Mouse (Mus musculus): Measurements from ENCODE around the gene Caln1. TPM values are rescaled to one million over a fixed set of nuclear protein-coding genes. Genes with fewer than 3 reads are reported as not detected.

Caln1 gene
- polyA plus RNA-seq, 1 experiment from 2014 or later = 0.30 TPM

DNA sequence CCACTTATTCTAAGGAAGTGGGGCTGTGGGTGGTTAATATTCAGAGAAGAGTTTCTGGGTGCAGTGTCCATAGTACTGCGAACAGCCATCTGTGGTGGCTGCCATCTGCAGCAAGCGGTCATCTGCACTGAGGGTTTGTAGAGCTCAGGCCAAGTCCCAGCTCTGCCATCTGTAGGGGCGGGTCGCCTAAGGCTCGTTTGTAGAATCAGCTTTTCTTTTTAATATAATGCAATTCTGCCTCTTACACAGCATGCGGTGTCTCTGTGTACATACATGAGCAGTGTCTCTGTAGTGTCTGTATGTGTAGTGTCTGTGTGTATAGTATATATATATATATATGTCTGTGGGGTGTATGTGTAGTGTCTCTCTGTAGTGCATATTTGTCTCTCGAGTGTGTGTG is 35.7 kb upstream of the Caln1 start:
- Histone ChIP-seq H3K9ac (ENCODE audit: low read length) (no peak overlapping the region), H3K4me2 (ENCODE audit: low read depth, low read length) (no peak overlapping the region), H3K27ac (ENCODE audit: low read length) (no peak overlapping the region), H3K36me3 (ENCODE audit: control insufficient read depth, insufficient read depth) (peaks cover 24% of the 10 kb centered on the region), H3K27me3 (ENCODE audit: control insufficient read depth, insufficient read depth, low read length) (no peaks in the 10 kb centered on the region), H3K4me3 (ENCODE audit: low read length) (no peak overlapping the region), H3K4me1 (ENCODE audit: control insufficient read depth, insufficient read depth, low read length) (no peaks in the 10 kb centered on the region), H3K9me3 (replicated peaks; ENCODE audit: control insufficient read depth, low read length) (peaks cover 3% of the 10 kb centered on the region; the same call in 1 of the 2 replicates)
- WGBS = 87% methylated on average over 7 of the region's 7 CpGs
- ATAC-seq (replicated peaks; ENCODE audit: extremely low read depth, insufficient read depth, low FRiP score) = no peak

DNA sequence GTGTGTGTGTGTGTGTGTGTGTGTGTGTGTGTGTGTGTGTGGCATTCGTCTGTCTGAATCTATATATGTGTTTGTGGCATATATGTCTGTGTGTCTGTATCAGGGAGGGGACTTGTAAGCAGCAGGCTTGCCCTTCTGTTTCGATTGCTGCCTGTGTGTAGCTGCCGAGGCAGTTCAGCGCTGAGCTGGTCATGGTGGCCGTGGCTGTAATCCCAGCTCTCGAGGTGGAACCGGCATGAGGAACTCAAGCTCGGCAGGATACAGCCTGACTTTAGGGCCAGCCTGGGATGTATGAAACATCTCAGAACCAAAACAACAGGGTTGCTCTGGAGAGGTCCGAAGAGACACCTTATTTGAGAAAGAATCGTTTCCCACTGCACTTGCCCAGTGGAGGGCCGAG is 35.3 kb upstream of the Caln1 start:
- Histone ChIP-seq H3K27ac (ENCODE audit: low read length) (no peak overlapping the region), H3K4me2 (ENCODE audit: low read depth, low read length) (no peak overlapping the region), H3K36me3 (ENCODE audit: control insufficient read depth, insufficient read depth) (peaks cover 24% of the 10 kb centered on the region), H3K4me3 (ENCODE audit: low read length) (no peak overlapping the region), H3K4me1 (ENCODE audit: control insufficient read depth, insufficient read depth, low read length) (no peaks in the 10 kb centered on the region), H3K27me3 (ENCODE audit: control insufficient read depth, insufficient read depth, low read length) (no peaks in the 10 kb centered on the region), H3K9ac (ENCODE audit: low read length) (no peak overlapping the region), H3K9me3 (replicated peaks; ENCODE audit: control insufficient read depth, low read length) (peaks cover 3% of the 10 kb centered on the region; the same call in 1 of the 2 replicates)
- WGBS = 92% methylated on average over 11 of the region's 11 CpGs
- no peak for ATAC-seq (replicated peaks; ENCODE audit: extremely low read depth, insufficient read depth, low FRiP score)

DNA sequence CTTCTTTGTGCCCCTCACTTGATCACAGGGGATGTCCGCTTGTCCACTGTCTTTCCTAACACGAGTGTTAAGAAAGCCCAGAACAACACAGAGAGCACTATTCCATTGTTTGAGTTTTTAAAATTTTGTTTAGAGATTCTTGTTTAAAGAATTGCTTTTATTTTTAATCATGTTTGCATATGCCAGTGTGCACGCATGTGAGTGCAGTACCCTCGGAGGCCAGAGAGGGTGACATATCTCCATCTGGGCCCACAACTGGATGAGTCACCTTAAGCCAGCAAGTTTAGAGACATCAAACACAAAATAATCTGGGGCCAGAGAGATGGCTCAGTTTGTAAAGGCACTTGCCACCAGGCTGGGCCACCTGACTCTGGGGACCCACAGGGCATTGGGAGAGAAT is 33.8 kb upstream of the Caln1 start:
- no peak overlapping the region for H3K27ac ChIP-seq (ENCODE audit: low read length)
- H3K9me3 ChIP-seq (replicated peaks; ENCODE audit: control insufficient read depth, low read length) = peaks cover 3% of the 10 kb centered on the region; the same call in 1 of the 2 replicates
- H3K27me3 ChIP-seq (ENCODE audit: control insufficient read depth, insufficient read depth, low read length) = no peaks in the 10 kb centered on the region
- peaks cover 24% of the 10 kb centered on the region for H3K36me3 ChIP-seq (ENCODE audit: control insufficient read depth, insufficient read depth)
- WGBS = 97% methylated on average over 4 of the region's 4 CpGs
- no peak for ATAC-seq (replicated peaks; ENCODE audit: extremely low read depth, insufficient read depth, low FRiP score)
- no peak overlapping the region for H3K9ac ChIP-seq (ENCODE audit: low read length)
- H3K4me3 ChIP-seq (ENCODE audit: low read length) = no peak overlapping the region
- H3K4me2 ChIP-seq (ENCODE audit: low read depth, low read length) = no peak overlapping the region
- H3K4me1 ChIP-seq (ENCODE audit: control insufficient read depth, insufficient read depth, low read length) = no peaks in the 10 kb centered on the region

DNA sequence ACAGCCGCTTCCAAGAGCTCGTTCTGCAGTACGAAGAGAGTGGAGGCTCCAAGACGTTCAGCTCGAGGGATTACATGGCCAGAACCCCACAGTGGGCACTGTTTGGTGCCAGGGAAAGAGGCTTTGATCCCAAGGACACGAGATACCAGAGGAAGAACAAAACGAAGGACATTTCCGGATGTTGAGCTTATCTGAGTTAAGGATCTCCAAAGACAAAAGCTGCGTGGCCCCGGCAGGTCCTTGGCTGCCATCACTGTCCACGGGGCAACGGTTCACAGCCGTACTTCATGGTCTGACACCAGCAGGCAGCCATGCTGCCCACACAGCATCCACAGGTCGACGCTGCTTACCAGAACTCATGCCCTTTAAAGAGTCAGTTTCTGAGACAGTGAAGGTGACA is 28.6 kb upstream of the Caln1 start:
- Histone ChIP-seq H3K9me3 (replicated peaks; ENCODE audit: control insufficient read depth, low read length) (peaks cover under 1% of the 10 kb centered on the region; the same call in 1 of the 2 replicates), H3K4me3 (ENCODE audit: low read length) (no peak overlapping the region), H3K36me3 (ENCODE audit: control insufficient read depth, insufficient read depth) (peaks cover 29% of the 10 kb centered on the region), H3K4me1 (ENCODE audit: control insufficient read depth, insufficient read depth, low read length) (no peaks in the 10 kb centered on the region), H3K27ac (ENCODE audit: low read length) (no peak overlapping the region), H3K27me3 (ENCODE audit: control insufficient read depth, insufficient read depth, low read length) (no peaks in the 10 kb centered on the region), H3K9ac (ENCODE audit: low read length) (no peak overlapping the region), H3K4me2 (ENCODE audit: low read depth, low read length) (no peak overlapping the region)
- no peak for ATAC-seq (replicated peaks; ENCODE audit: extremely low read depth, insufficient read depth, low FRiP score)
- WGBS = 90% methylated on average over 15 of the region's 15 CpGs

DNA sequence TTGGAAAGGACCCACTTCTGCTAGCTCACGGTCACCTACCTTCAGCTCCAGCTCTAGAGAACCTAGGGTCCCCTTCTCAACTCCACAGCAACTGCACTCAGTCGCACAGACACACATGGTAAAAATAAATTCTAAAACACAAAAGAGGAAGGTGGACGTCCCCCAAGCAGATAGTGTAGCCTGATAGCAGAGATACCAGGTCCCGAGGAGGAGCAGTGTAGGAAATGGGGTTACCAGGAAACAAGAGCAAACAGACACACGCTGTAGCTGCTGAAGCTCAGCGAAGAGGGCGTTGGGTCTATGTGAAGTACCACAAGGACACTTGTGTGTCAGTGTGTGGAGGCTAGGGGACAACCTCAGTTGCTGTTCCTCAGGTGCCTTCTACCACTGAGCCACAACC is 24.3 kb upstream of the Caln1 start:
- H3K36me3 ChIP-seq (ENCODE audit: control insufficient read depth, insufficient read depth) = peaks cover 14% of the 10 kb centered on the region
- H3K4me2 ChIP-seq (ENCODE audit: low read depth, low read length) = no peak overlapping the region
- H3K27me3 ChIP-seq (ENCODE audit: control insufficient read depth, insufficient read depth, low read length) = no peaks in the 10 kb centered on the region
- no peaks in the 10 kb centered on the region for H3K4me1 ChIP-seq (ENCODE audit: control insufficient read depth, insufficient read depth, low read length)
- no peak overlapping the region for H3K4me3 ChIP-seq (ENCODE audit: low read length)
- H3K9ac ChIP-seq (ENCODE audit: low read length) = no peak overlapping the region
- peaks cover 10% of the 10 kb centered on the region for H3K9me3 ChIP-seq (replicated peaks; ENCODE audit: control insufficient read depth, low read length)
- 64% methylated on average over 7 of the region's 7 CpGs for WGBS
- no peak overlapping the region for H3K27ac ChIP-seq (ENCODE audit: low read length)
- ATAC-seq (replicated peaks; ENCODE audit: extremely low read depth, insufficient read depth, low FRiP score) = no peak

DNA sequence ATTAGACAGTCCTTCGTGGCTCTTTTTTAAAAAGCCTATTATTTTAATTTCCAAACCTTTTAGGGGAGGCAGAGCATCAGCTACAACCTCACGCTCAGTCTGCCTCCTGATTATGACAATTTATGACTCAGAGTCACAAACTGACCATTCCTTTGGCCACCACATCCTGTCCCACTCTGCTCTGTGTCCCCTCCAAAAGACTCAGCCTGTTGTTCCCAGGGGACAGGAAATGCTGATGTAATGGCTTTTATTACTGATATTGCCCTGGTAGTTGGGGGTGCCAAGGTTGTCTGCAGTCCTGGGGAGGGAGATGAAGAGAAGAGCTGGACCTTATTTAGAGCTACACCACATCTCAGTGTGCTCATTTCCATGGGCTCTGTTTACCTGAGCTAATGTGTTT is 23.4 kb upstream of the Caln1 start:
- WGBS = 77% methylated on average over 2 of the region's 2 CpGs
- H3K9me3 ChIP-seq (replicated peaks; ENCODE audit: control insufficient read depth, low read length) = peaks cover 10% of the 10 kb centered on the region
- no peaks in the 10 kb centered on the region for H3K27me3 ChIP-seq (ENCODE audit: control insufficient read depth, insufficient read depth, low read length)
- H3K9ac ChIP-seq (ENCODE audit: low read length) = no peak overlapping the region
- ATAC-seq (replicated peaks; ENCODE audit: extremely low read depth, insufficient read depth, low FRiP score) = no peak
- peaks cover 9% of the 10 kb centered on the region for H3K36me3 ChIP-seq (ENCODE audit: control insufficient read depth, insufficient read depth)
- no peak overlapping the region for H3K4me3 ChIP-seq (ENCODE audit: low read length)
- H3K4me2 ChIP-seq (ENCODE audit: low read depth, low read length) = no peak overlapping the region
- no peak overlapping the region for H3K27ac ChIP-seq (ENCODE audit: low read length)
- no peaks in the 10 kb centered on the region for H3K4me1 ChIP-seq (ENCODE audit: control insufficient read depth, insufficient read depth, low read length)

DNA sequence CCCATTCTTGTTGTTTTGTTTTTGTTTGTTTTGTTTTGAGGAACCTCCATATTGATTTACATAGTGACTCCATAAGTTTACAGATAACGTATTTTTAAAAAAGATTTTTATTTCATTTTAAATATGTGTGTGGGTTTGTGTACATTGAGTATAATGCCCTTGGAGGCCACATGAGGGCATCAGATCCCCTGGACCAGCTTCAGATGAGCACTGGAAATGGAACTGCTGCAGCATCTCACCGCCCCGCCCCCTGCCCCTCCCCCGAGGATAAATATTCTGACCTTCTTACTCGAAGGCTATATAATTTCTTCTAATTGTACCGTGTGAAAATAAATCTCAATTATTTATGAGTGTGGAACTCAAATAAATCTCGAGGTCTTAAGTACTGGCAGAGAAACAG is 14.0 kb upstream of the Caln1 start:
- Histone ChIP-seq H3K27ac (ENCODE audit: low read length) (no peak overlapping the region), H3K4me3 (ENCODE audit: low read length) (no peak overlapping the region), H3K9ac (ENCODE audit: low read length) (no peak overlapping the region), H3K9me3 (replicated peaks; ENCODE audit: control insufficient read depth, low read length) (no peaks in the 10 kb centered on the region), H3K27me3 (ENCODE audit: control insufficient read depth, insufficient read depth, low read length) (no peaks in the 10 kb centered on the region), H3K36me3 (ENCODE audit: control insufficient read depth, insufficient read depth) (no peaks in the 10 kb centered on the region), H3K4me2 (ENCODE audit: low read depth, low read length) (no peak overlapping the region), H3K4me1 (ENCODE audit: control insufficient read depth, insufficient read depth, low read length) (no peaks in the 10 kb centered on the region)
- ATAC-seq (replicated peaks; ENCODE audit: extremely low read depth, insufficient read depth, low FRiP score) = no peak
- 55% methylated on average over 7 of the region's 7 CpGs for WGBS

DNA sequence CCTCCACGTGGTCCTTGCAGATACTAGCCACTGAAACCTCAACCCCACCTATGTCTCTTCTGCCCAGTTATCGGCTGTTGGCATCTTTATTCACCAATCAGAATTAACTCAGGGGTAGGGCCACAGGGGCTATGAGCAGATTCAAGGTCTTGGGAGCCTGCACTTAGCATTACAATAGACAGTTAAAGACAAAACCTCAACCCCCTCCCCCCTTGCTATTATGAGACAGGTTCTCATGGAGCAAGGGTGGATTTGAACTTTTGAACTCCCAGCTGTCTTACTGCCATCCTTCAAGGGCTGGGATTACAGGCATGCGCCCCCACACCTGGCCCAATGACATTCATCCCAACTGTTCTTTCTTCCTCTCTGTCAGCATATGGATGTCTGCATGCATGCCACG is 6.1 kb upstream of the Caln1 start:
- 61% methylated on average over 4 of the region's 4 CpGs for WGBS
- no peak for ATAC-seq (replicated peaks; ENCODE audit: extremely low read depth, insufficient read depth, low FRiP score)
- no peak overlapping the region for H3K9ac ChIP-seq (ENCODE audit: low read length)

DNA sequence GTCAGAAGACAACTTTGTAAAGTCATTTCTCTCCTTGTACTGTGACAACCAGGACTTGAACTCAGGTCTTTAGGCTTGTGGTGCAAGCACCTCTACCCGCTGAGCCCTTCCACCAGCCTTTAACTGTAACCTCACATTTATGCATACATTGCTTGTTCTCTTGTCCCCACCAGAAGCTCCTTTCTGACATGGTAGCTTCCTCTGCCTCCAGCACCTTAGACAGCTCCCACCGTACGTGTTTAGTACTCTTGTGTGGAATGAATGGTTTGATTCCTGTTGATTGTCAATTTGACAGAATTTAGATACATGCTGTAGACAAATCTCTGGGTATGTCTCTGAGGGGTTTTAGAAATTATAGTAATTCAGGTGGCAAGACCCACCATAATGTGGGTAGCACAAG is 5.5 kb upstream of the Caln1 start:
- Histone ChIP-seq H3K4me2 (ENCODE audit: low read depth, low read length) (no peak overlapping the region), H3K4me1 (ENCODE audit: control insufficient read depth, insufficient read depth, low read length) (no peaks in the 10 kb centered on the region), H3K4me3 (ENCODE audit: low read length) (no peak overlapping the region), H3K9me3 (replicated peaks; ENCODE audit: control insufficient read depth, low read length) (no peaks in the 10 kb centered on the region), H3K27ac (ENCODE audit: low read length) (no peak overlapping the region), H3K36me3 (ENCODE audit: control insufficient read depth, insufficient read depth) (no peaks in the 10 kb centered on the region), H3K9ac (ENCODE audit: low read length) (no peak overlapping the region), H3K27me3 (ENCODE audit: control insufficient read depth, insufficient read depth, low read length) (no peaks in the 10 kb centered on the region)
- 30% methylated on average over 3 of the region's 3 CpGs for WGBS
- ATAC-seq (replicated peaks; ENCODE audit: extremely low read depth, insufficient read depth, low FRiP score) = no peak

More for the DNA sequence above, 6.1 kb upstream of the Caln1 start:
- Histone ChIP-seq H3K4me2 (ENCODE audit: low read depth, low read length) (no peak overlapping the region), H3K27ac (ENCODE audit: low read length) (no peak overlapping the region), H3K27me3 (ENCODE audit: control insufficient read depth, insufficient read depth, low read length) (no peaks in the 10 kb centered on the region), H3K4me1 (ENCODE audit: control insufficient read depth, insufficient read depth, low read length) (no peaks in the 10 kb centered on the region), H3K9me3 (replicated peaks; ENCODE audit: control insufficient read depth, low read length) (no peaks in the 10 kb centered on the region), H3K36me3 (ENCODE audit: control insufficient read depth, insufficient read depth) (no peaks in the 10 kb centered on the region), H3K4me3 (ENCODE audit: low read length) (no peak overlapping the region)

DNA sequence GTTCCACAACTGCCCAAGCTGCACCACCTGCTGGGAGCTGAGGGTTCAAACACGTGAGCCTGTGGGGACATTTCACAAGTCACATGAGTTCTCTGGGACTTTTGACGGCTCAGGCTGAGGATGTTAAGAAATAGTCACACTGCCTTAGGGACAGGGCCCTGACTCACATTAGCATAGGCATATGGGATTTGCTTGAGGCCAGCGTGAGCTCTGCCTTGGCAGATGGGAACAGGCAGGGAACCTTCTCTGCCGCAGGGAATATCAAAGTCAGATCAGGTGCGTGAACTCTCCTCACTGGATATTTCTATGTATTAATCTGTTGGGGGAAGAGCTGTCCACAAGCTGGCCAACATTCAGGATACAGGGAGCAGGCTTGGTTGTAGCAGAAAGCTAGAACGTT is 1.0 kb upstream of the Caln1 start:
- Histone ChIP-seq H3K4me3 (ENCODE audit: low read length) (no peak overlapping the region), H3K27ac (ENCODE audit: low read length) (no peak overlapping the region), H3K27me3 (ENCODE audit: control insufficient read depth, insufficient read depth, low read length) (no peaks in the 10 kb centered on the region), H3K4me2 (ENCODE audit: low read depth, low read length) (no peak overlapping the region), H3K4me1 (ENCODE audit: control insufficient read depth, insufficient read depth, low read length) (no peaks in the 10 kb centered on the region), H3K9me3 (replicated peaks; ENCODE audit: control insufficient read depth, low read length) (no peaks in the 10 kb centered on the region; the same call in 1 of the 2 replicates), H3K9ac (ENCODE audit: low read length) (no peak overlapping the region), H3K36me3 (ENCODE audit: control insufficient read depth, insufficient read depth) (no peaks in the 10 kb centered on the region)
- no peak for ATAC-seq (replicated peaks; ENCODE audit: extremely low read depth, insufficient read depth, low FRiP score)
- 72% methylated on average over 6 of the region's 6 CpGs for WGBS

All from heart, embryonic 16.5 days (tissue).